Mouse (Mus musculus) bone marrow macrophage, adult 2 months (primary cell): ENCODE results near the gene Prss37. TPM values are rescaled to one million over a fixed set of nuclear protein-coding genes. Genes with fewer than 3 reads are reported as not detected.

ENCODE experiments used
- H3K27ac ChIP-seq: 2 replicates; pipeline ENCODE4 v1.5.1; 2012; ENCODE audit warnings: low read depth, low read length; ENCODE audit not compliant: insufficient read depth
- H3K4me1 ChIP-seq: 2 replicates; pipeline ENCODE4 v1.6.1; 2012; ENCODE audit warnings: low read length; ENCODE audit not compliant: control insufficient read depth, insufficient read depth
- H3K4me3 ChIP-seq: 2 replicates; pipeline ENCODE4 v1.5.1; 2012; ENCODE audit warnings: mild to moderate bottlenecking, low read length, moderate library complexity; ENCODE audit not compliant: insufficient read depth
- CTCF ChIP-seq: IDR thresholded peaks from 2 replicates; pipeline ENCODE4 v1.5.1; 2012; ENCODE audit warnings: low read depth, mild to moderate bottlenecking, low read length, moderate library complexity
- POLR2A ChIP-seq: IDR thresholded peaks from 2 replicates; pipeline ENCODE4 v1.6.1; 2012; ENCODE audit warnings: mild to moderate bottlenecking, low read depth, low read length, borderline replicate concordance
- polyA plus RNA-seq: library from polyadenylated mRNA; stranded (reverse); fragments of >200 nt; gene quantifications from 2 replicates; pipeline ENCODE4 v1.2.4, GENCODE M21; 2012; ENCODE audit not compliant: missing spikeins, insufficient read depth, insufficient read length

The Prss37 gene
- polyA plus RNA-seq = not detected in 2 replicates

- TF ChIP-seq POLR2A = no peak
- Histone ChIP-seq H3K4me3 (no peak within 1 kb of the TSS), H3K27ac (no peak within 1 kb of the TSS), H3K4me1 (peaks cover 3% of the 10 kb centered on the region)
These were observed at the start of gene Prss37 for GRCm38 (mm10) chr6:40519408-40519807. Prss37 (minus strand) TSS chr6:40519508.

DNA sequence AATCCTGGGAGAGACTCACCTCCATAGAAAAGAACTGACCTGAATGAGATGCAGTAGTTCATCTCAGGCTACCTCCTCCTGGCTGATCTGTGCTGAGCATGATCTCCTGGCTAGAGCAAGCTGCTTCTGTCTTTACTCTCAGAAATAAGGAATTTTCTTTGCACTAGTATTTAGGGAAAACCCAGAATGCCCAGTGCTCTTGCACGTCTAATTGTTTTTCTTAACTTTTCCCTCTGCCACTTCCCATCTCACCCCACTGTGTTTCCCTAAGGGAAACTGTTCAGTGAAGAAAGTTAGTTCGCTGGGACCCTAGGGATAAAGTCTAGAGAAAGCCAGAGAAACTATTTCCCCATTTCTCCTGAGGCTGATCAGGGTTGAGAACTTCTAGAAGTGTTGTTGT, 35.6 kb upstream of the Prss37 start, which contains the start of gene Olfr461:
TSS of gene Olfr461 (minus strand) at position 101 of the 400 bp plus-strand sequence.
- Histone ChIP-seq H3K4me1 (peaks cover 2% of the 10 kb centered on the region; the same call in 1 of the 2 replicates), H3K4me3 (no peak within 1 kb of the TSS), H3K27ac (no peak within 1 kb of the TSS)
- no peak for TF ChIP-seq POLR2A
- TF ChIP-seq CTCF = no peak

DNA sequence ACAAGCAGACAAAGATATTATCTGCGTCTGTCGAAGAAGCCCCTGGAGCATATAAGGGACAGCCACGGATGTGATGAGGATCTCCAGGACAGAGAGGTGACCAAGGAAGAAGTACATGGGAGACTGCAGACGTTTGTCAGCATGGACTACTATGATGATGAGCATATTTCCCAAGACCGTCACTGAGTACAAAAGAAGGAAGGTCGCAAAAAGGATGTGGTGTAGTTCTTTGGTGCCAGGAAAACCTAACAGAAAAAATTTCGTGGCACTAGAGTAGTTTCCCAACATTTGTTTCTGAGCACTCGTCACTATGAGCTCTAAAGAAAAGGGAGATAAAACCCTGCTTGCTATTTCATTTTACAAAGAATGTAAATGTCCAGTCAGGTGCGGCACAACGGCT, 25.4 kb upstream of the Prss37 start:
- TF ChIP-seq CTCF = no peak
- no peak for TF ChIP-seq POLR2A
- Histone ChIP-seq H3K4me1 (peaks cover 2% of the 10 kb centered on the region; the same call in 1 of the 2 replicates), H3K27ac (no peak overlapping the region), H3K4me3 (no peak overlapping the region)

DNA sequence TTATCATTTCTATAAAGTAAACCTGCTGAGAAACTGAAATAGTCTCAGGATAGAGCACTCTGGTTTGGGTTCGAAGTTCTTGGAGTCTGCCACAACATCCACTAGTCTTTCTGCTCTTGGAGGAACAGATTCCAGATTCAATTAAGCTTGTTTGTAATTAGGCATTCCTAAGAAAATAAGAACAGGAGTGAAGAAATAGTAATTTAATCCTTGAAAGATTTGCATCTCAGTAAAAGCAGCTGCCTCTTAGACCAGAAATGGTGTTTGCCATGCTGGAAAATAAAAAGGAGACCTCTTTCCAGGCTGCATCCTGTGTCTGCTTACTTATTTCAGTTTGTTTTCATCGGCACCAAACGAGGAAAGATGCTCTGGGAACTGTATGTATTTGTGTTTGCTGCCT, 26.1 kb downstream of the Prss37 start, which contains the start of gene Tas2r108:
TSS of gene Tas2r108 (plus strand) at position 301 of the 400 bp plus-strand sequence.
- Histone ChIP-seq H3K27ac (no peak within 1 kb of the TSS), H3K4me3 (no peak within 1 kb of the TSS), H3K4me1 (no peaks in the 10 kb centered on the region)
- no peak for TF ChIP-seq CTCF
- no peak for TF ChIP-seq POLR2A

DNA sequence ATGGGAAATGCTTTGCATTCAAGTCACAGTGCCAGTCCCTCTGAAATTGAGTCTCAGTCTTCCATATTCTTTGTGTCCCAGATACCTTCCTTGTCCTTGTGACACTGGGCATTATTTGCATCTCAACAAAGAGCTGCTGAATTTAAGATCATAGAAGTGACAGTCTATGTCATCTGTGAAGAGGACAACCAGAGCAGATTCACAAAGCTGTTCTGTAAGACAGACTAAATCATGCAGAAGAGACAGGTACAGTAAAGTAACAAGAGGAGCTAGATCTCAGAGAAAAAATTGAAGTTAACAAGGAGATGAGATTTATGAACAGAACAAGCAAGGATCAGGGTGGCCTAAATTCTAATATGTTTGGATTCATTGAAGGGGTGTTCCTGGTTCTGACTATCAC, 28.4 kb downstream of the Prss37 start, which contains the start of gene Tas2r137:
TSS of gene Tas2r137 (plus strand) at position 301 of the 400 bp plus-strand sequence.
- H3K4me1 ChIP-seq = no peaks in the 10 kb centered on the region
- H3K4me3 ChIP-seq = no peak within 1 kb of the TSS
- no peak within 1 kb of the TSS for H3K27ac ChIP-seq
- TF ChIP-seq CTCF (no peak), POLR2A (no peak)

- Histone ChIP-seq H3K4me1 (no peaks in the 10 kb centered on the region), H3K27ac (no peak overlapping the region), H3K4me3 (no peak overlapping the region)
- no peak for TF ChIP-seq CTCF
- no peak for TF ChIP-seq POLR2A
These were observed 37.0 kb downstream of the Prss37 start for GRCm38 (mm10) chr6:40482318-40482717.

DNA sequence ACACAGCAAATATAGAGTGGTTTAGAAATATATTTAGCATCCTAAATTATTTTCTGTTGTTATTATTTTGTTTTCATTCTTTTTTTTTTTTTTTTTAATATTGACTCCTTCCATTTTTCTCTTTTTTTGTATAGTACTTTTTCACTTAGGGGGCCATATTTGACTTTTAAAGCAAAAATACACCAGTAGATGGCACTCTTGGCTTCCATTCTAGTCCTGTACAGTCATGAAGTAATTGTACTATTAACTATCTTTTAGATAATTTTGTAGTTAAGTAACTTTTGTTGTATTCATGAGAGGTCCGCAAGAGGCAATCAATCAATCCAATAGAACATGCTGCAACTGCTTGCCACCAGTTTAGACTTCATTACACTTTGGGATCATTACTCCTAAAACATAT, 39.6 kb downstream of the Prss37 start:
- H3K27ac ChIP-seq = no peak overlapping the region
- peaks cover 5% of the 10 kb centered on the region for H3K4me1 ChIP-seq
- no peak for TF ChIP-seq CTCF
- no peak for TF ChIP-seq POLR2A
- no peak overlapping the region for H3K4me3 ChIP-seq

GRCm38 (mm10) chr6:40476132-40476531, 43.2 kb downstream of the Prss37 start:
- Histone ChIP-seq H3K27ac (peak overlapping the region; percentile 20), H3K4me3 (no peak overlapping the region), H3K4me1 (peaks cover 15% of the 10 kb centered on the region)
- TF ChIP-seq CTCF = no peak
- TF ChIP-seq POLR2A = no peak

DNA sequence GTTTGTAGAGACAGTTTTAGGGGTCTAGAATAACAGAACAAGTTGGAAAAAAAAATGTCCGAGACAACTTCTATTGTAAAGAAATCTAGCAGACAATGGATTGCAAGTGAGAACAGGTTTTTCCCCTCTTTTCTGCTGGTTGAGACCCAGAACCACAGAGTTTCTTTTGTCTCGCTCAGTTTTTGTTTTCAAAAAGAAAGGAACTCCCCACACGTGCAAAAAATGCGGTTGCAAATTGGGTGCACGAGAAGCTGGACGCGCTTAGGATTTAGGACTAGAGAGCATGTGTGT, 47.6 kb downstream of the Prss37 start:
- Histone ChIP-seq H3K27ac (peak overlapping the region; percentile 91), H3K4me3 (peak overlapping the region; percentile 75), H3K4me1 (peaks cover 17% of the 10 kb centered on the region)
- TF ChIP-seq POLR2A (no peak), CTCF (no peak)

- TF ChIP-seq CTCF = no peak
- TF ChIP-seq POLR2A = peak; percentile 78; the same call in 1 of the 2 replicates
These were observed 48.2 kb downstream of the Prss37 start, which contains the start of gene Ssbp1 for GRCm38 (mm10) chr6:40470916-40471719. Ssbp1 (plus strand) TSS chr6:40471352.

More at GRCm38 (mm10) chr6:40470916-40471719, 48.2 kb downstream of the Prss37 start, which contains the start of gene Ssbp1:
- Histone ChIP-seq H3K4me3 (peak within 1 kb of the TSS; percentile 75), H3K4me1 (peaks cover 15% of the 10 kb centered on the region), H3K27ac (peak within 1 kb of the TSS; percentile 91)
